Mouse (Mus musculus) embryonic facial prominence, embryonic 11.5 days (tissue): ENCODE data around the gene Rps6ka4. TPM values are rescaled to one million over a fixed set of nuclear protein-coding genes. Genes with fewer than 3 reads are reported as not detected.

Source experiments
- ATAC-seq: fragments of 200-750 bp; cut with Nextera tagmentation; replicated peaks from 2 replicates; pipeline ENCODE4 v1.8.0; 2017; ENCODE audit warnings: low read depth; ENCODE audit not compliant: insufficient number of reproducible peaks, low FRiP score, low TSS enrichment
- DNase-seq: peaks from one replicate; pipeline ENCODE4 v3.0.0-alpha.2; 2015; ENCODE audit warnings: low spot score
- H3K27ac ChIP-seq: fragments of 300-500 bp; sonication (generic); replicated peaks from 2 replicates; pipeline ENCODE4 v1.5.1; 2014; ENCODE audit warnings: mild to moderate bottlenecking, low read depth, low read length, control low read depth
- H3K27me3 ChIP-seq: fragments of 300-500 bp; sonication (generic); 2 replicates; pipeline ENCODE4 v1.6.1; 2014; ENCODE audit warnings: mild to moderate bottlenecking, low read length, moderate library complexity, mixed read lengths; ENCODE audit not compliant: control insufficient read depth, insufficient read depth
- H3K36me3 ChIP-seq: fragments of 300-500 bp; sonication (generic); replicated peaks from 2 replicates; pipeline ENCODE4 v1.6.1; 2014; ENCODE audit warnings: low read depth, mild to moderate bottlenecking, low read length, moderate library complexity, mixed read lengths; ENCODE audit not compliant: control insufficient read depth, insufficient read depth
- H3K4me1 ChIP-seq: fragments of 300-500 bp; sonication (generic); 2 replicates; pipeline ENCODE4 v1.6.1; 2014; ENCODE audit warnings: low read length, mixed read lengths; ENCODE audit not compliant: control insufficient read depth, insufficient read depth
- H3K4me2 ChIP-seq: fragments of 300-500 bp; sonication (generic); 2 replicates; pipeline ENCODE4 v1.6.1; 2014; ENCODE audit warnings: low read depth, mild to moderate bottlenecking, control low read depth, low read length, moderate library complexity
- H3K4me3 ChIP-seq: fragments of 300-500 bp; sonication (generic); 2 replicates; pipeline ENCODE4 v1.5.1; 2014; ENCODE audit warnings: low read depth, low read length, control low read depth
- H3K9ac ChIP-seq: fragments of 300-500 bp; sonication (generic); replicated peaks from 2 replicates; pipeline ENCODE4 v1.6.1; 2014; ENCODE audit warnings: mild to moderate bottlenecking, control low read depth, low read length
- H3K9me3 ChIP-seq: fragments of 300-500 bp; sonication (generic); replicated peaks from 2 replicates; pipeline ENCODE4 v1.6.1; 2016; ENCODE audit warnings: mild to moderate bottlenecking, low read length, inconsistent platforms, mixed read lengths; ENCODE audit not compliant: control insufficient read depth
- WGBS: fragments of 180-500 bp; shearing (Covaris S2); extraction: QIAGEN DNeasy Blood & Tissue Kit; methylation state at CpG from one replicate; pipeline ENCODE4 v1.1.7; 2014; 5-methylcytosine and 5-hydroxymethylcytosine counted together
- polyA plus RNA-seq: library from polyadenylated mRNA; unstranded; fragments of >200 nt; fragmentation: Nextera tagmentation; extraction: Ambion mirVana; gene quantifications from 2 replicates; pipeline ENCODE4 v1.2.1, GENCODE M21; 2014

The Rps6ka4 gene
- polyA plus RNA-seq, 1 experiment from 2014 or later, result 5.9 TPM

GRCm38 (mm10) chr19:6861451-6861850 lies 21.0 kb upstream of the Rps6ka4 start:
- H3K27me3 ChIP-seq, result no peaks in the 10 kb centered on the region
- H3K4me2 ChIP-seq, result no peak overlapping the region
- H3K4me3 ChIP-seq, result no peak overlapping the region
- H3K9ac ChIP-seq, result no peak overlapping the region
- DNase-seq (no peak), ATAC-seq (no peak)
- no peak overlapping the region for H3K27ac ChIP-seq
- no peaks in the 10 kb centered on the region for H3K4me1 ChIP-seq
- WGBS, result 92% methylated on average over 4 of the region's 4 CpGs
- H3K9me3 ChIP-seq, result no peaks in the 10 kb centered on the region
- no peaks in the 10 kb centered on the region for H3K36me3 ChIP-seq

GRCm38 (mm10) chr19:6860706-6861105 lies 20.3 kb upstream of the Rps6ka4 start:
- Histone ChIP-seq H3K36me3 (no peaks in the 10 kb centered on the region), H3K27ac (no peak overlapping the region), H3K27me3 (no peaks in the 10 kb centered on the region; the same call in 1 of the 2 replicates), H3K9ac (no peak overlapping the region), H3K4me1 (peaks cover under 1% of the 10 kb centered on the region; the same call in 1 of the 2 replicates), H3K4me3 (no peak overlapping the region), H3K9me3 (no peaks in the 10 kb centered on the region), H3K4me2 (no peak overlapping the region)
- DNase-seq (no peak), ATAC-seq (no peak)
- WGBS, result 81% methylated on average over 6 of the region's 6 CpGs

- ATAC-seq (no peak), DNase-seq (no peak)
- Histone ChIP-seq H3K4me2 (no peak overlapping the region), H3K4me1 (peaks cover 4% of the 10 kb centered on the region; the same call in 1 of the 2 replicates), H3K27ac (no peak overlapping the region), H3K4me3 (no peak overlapping the region), H3K27me3 (no peaks in the 10 kb centered on the region; the same call in 1 of the 2 replicates), H3K9ac (no peak overlapping the region), H3K9me3 (no peaks in the 10 kb centered on the region), H3K36me3 (no peaks in the 10 kb centered on the region)
- WGBS, result 86% methylated on average over 3 of the region's 3 CpGs
These were observed 19.5 kb upstream of the Rps6ka4 start for GRCm38 (mm10) chr19:6859971-6860370.

- Histone ChIP-seq H3K4me1 (peaks cover 4% of the 10 kb centered on the region; the same call in 1 of the 2 replicates), H3K9ac (no peak overlapping the region), H3K36me3 (no peaks in the 10 kb centered on the region), H3K4me2 (no peak overlapping the region), H3K9me3 (no peaks in the 10 kb centered on the region), H3K27me3 (no peaks in the 10 kb centered on the region; the same call in 1 of the 2 replicates), H3K27ac (no peak overlapping the region), H3K4me3 (no peak overlapping the region)
- DNase-seq (no peak), ATAC-seq (no peak)
- 74% methylated on average over 2 of the region's 2 CpGs for WGBS
These were observed 18.7 kb upstream of the Rps6ka4 start for GRCm38 (mm10) chr19:6859032-6859651.

- no peak within 1 kb of the TSS for H3K9ac ChIP-seq
- H3K27me3 ChIP-seq, result no peaks in the 10 kb centered on the region; the same call in 1 of the 2 replicates
- no peaks in the 10 kb centered on the region for H3K36me3 ChIP-seq
- 73% methylated on average over 7 of the region's 7 CpGs for WGBS
- peaks cover 4% of the 10 kb centered on the region; the same call in 1 of the 2 replicates for H3K4me1 ChIP-seq
- H3K27ac ChIP-seq, result no peak within 1 kb of the TSS
- no peak within 1 kb of the TSS for H3K4me3 ChIP-seq
- DNase-seq (no peak), ATAC-seq (no peak)
- H3K9me3 ChIP-seq, result no peaks in the 10 kb centered on the region
- H3K4me2 ChIP-seq, result no peak within 1 kb of the TSS
These were observed 17.6 kb upstream of the Rps6ka4 start, which contains the start of gene Ccdc88b for GRCm38 (mm10) chr19:6858031-6858430. Ccdc88b (minus strand) TSS chr19:6858211.

- no peak for ATAC-seq
- H3K9me3 ChIP-seq, result no peaks in the 10 kb centered on the region
These were observed 17.1 kb upstream of the Rps6ka4 start for GRCm38 (mm10) chr19:6857391-6858005.

GRCm38 (mm10) chr19:6857003-6857360 lies 16.5 kb upstream of the Rps6ka4 start:
- no peak overlapping the region for H3K4me2 ChIP-seq
- no peaks in the 10 kb centered on the region; the same call in 1 of the 2 replicates for H3K27me3 ChIP-seq
- H3K4me1 ChIP-seq, result peaks cover 4% of the 10 kb centered on the region; the same call in 1 of the 2 replicates
- no peak overlapping the region for H3K9ac ChIP-seq
- no peaks in the 10 kb centered on the region for H3K36me3 ChIP-seq
- no peak for ATAC-seq
- no peak overlapping the region for H3K27ac ChIP-seq
- H3K4me3 ChIP-seq, result no peak overlapping the region
- WGBS, result 49% methylated on average over 3 of the region's 3 CpGs
- no peaks in the 10 kb centered on the region for H3K9me3 ChIP-seq
- DNase-seq, result no peak

More at GRCm38 (mm10) chr19:6857391-6858005, 17.1 kb upstream of the Rps6ka4 start:
- Histone ChIP-seq H3K4me3 (no peak overlapping the region), H3K27ac (no peak overlapping the region), H3K9ac (no peak overlapping the region), H3K36me3 (no peaks in the 10 kb centered on the region), H3K27me3 (no peaks in the 10 kb centered on the region; the same call in 1 of the 2 replicates), H3K4me1 (peaks cover 4% of the 10 kb centered on the region; the same call in 1 of the 2 replicates), H3K4me2 (no peak overlapping the region)
- 77% methylated on average over 9 of the region's 9 CpGs for WGBS
- no peak for DNase-seq
